Mouse (Mus musculus) CH12.LX (cell line): Measurements from ENCODE around the gene Actb. TPM values are rescaled to one million over a fixed set of nuclear protein-coding genes. Genes with fewer than 3 reads are reported as not detected.
A peak's percentile ranks its signal among the peaks of the same experiment; 100 is the strongest.

ENCODE experiments used
- DNase-seq: peaks from one replicate; pipeline ENCODE4 v3.0.0-alpha.2; 2013; ENCODE audit errors: extremely low read depth
- H3K27ac ChIP-seq: 2 replicates; pipeline ENCODE4 v1.5.1; 2012; ENCODE audit warnings: low read depth, mild to moderate bottlenecking, control low read depth, moderate library complexity; ENCODE audit not compliant: insufficient read depth
- H3K27me3 ChIP-seq: replicated peaks from 2 replicates; pipeline ENCODE3; 2012; ENCODE audit warnings: inconsistent platforms
- H3K36me3 ChIP-seq, 2 experiments: replicated peaks in 1 of 2; 2 replicates each; pipeline versions ENCODE3 to v1.6.1; 2012; ENCODE audit warnings: inconsistent platforms in 1 of 2, low read length in 1 of 2, mild to moderate bottlenecking in 1 of 2, mixed read lengths in 1 of 2, moderate library complexity in 1 of 2; ENCODE audit not compliant: control insufficient read depth in 1 of 2, insufficient read depth in 1 of 2
- H3K4me1 ChIP-seq, 2 experiments: 2 replicates each; pipeline ENCODE4 v1.6.1; 2012; ENCODE audit warnings: inconsistent platforms in 1 of 2, moderate library complexity in 1 of 2; ENCODE audit not compliant: insufficient read depth in 2 of 2, control insufficient read depth in 1 of 2
- H3K4me2 ChIP-seq: 2 replicates; pipeline ENCODE4 v1.6.1; 2012; ENCODE audit warnings: low read depth, mild to moderate bottlenecking, control low read depth; ENCODE audit not compliant: poor library complexity, insufficient read depth, severe bottlenecking
- H3K4me3 ChIP-seq, 3 experiments: fragments of 150-350 bp in 1 of 3; sonication (generic) in 1 of 3; replicated peaks in 1 of 3; 2 replicates each; pipeline versions ENCODE3 to v1.5.1; 2011 to 2012; ENCODE audit warnings: low read depth in 2 of 3, low read length in 2 of 3, mild to moderate bottlenecking in 2 of 3, moderate library complexity in 2 of 3, control low read depth in 1 of 3, improper control_type of control experiment in 1 of 3, inconsistent platforms in 1 of 3, mixed read lengths in 1 of 3; ENCODE audit not compliant: poor library complexity in 1 of 3
- H3K79me2 ChIP-seq: replicated peaks from 2 replicates; pipeline ENCODE4 v1.6.1; 2012; ENCODE audit warnings: mild to moderate bottlenecking, moderate library complexity; ENCODE audit not compliant: control insufficient read depth, poor library complexity, insufficient read depth, severe bottlenecking; ENCODE audit errors: extremely low read depth
- H3K9ac ChIP-seq: 2 replicates; pipeline ENCODE4 v1.6.1; 2012; ENCODE audit warnings: low read depth, mild to moderate bottlenecking, control low read depth, moderate library complexity; ENCODE audit not compliant: insufficient read depth
- H3K9me3 ChIP-seq: replicated peaks from 2 replicates; pipeline ENCODE3; 2012; ENCODE audit warnings: low read length, inconsistent platforms, mixed read lengths
- BHLHE40 ChIP-seq: IDR thresholded peaks from 2 replicates; pipeline ENCODE4 v1.6.1; 2011; ENCODE audit warnings: mild to moderate bottlenecking, low read depth, low read length, improper control_type of control experiment
- CHD2 ChIP-seq: IDR thresholded peaks from 2 replicates; pipeline ENCODE4 v1.6.1; 2011; ENCODE audit warnings: low read length, improper control_type of control experiment
- CTCF ChIP-seq, 2 experiments: IDR thresholded peaks in 1 of 2; conservative IDR thresholded peaks in 1 of 2; 2 replicates each; pipeline ENCODE4 v1.5.1; 2011 to 2012; ENCODE audit warnings: low read depth in 2 of 2, low read length in 2 of 2, improper control_type of control experiment in 1 of 2, inconsistent platforms in 1 of 2, mild to moderate bottlenecking in 1 of 2, moderate library complexity in 1 of 2
- EP300 ChIP-seq: IDR thresholded peaks from 2 replicates; pipeline ENCODE4 v1.6.1; 2011; ENCODE audit warnings: low read length, improper control_type of control experiment
- GABPA ChIP-seq: IDR thresholded peaks from 2 replicates; pipeline ENCODE4 v1.6.1; 2012; ENCODE audit warnings: low read depth, low read length, improper control_type of control experiment, inconsistent platforms; ENCODE audit not compliant: insufficient replicate concordance
- HCFC1 ChIP-seq: IDR thresholded peaks from 2 replicates; pipeline ENCODE4 v1.6.1; 2012; ENCODE audit warnings: low read depth, mild to moderate bottlenecking, inconsistent platforms, low read length, improper control_type of control experiment
- MAFK ChIP-seq: IDR thresholded peaks from 2 replicates; pipeline ENCODE4 v1.6.1; 2011; ENCODE audit warnings: low read length, improper control_type of control experiment; ENCODE audit not compliant: insufficient replicate concordance
- MEF2A ChIP-seq: IDR thresholded peaks from 2 replicates; pipeline ENCODE4 v1.6.1; 2014; ENCODE audit warnings: low read depth, mild to moderate bottlenecking, inconsistent platforms, low read length, improper control_type of control experiment, borderline replicate concordance
- MXI1 ChIP-seq: IDR thresholded peaks from 2 replicates; pipeline ENCODE4 v1.6.1; 2011; ENCODE audit warnings: mild to moderate bottlenecking, low read depth, low read length, improper control_type of control experiment
- MYC ChIP-seq: IDR thresholded peaks from 2 replicates; pipeline ENCODE4 v1.6.1; 2011; ENCODE audit warnings: low read depth, mild to moderate bottlenecking, improper control_type of control experiment, low read length
- PAX5 ChIP-seq: IDR thresholded peaks from 2 replicates; pipeline ENCODE4 v1.6.1; 2012; ENCODE audit warnings: low read length, inconsistent platforms, mixed read lengths
- POLR2A ChIP-seq: IDR thresholded peaks from 2 replicates; pipeline ENCODE4 v1.6.1; 2011; ENCODE audit warnings: low read depth, mild to moderate bottlenecking, improper control_type of control experiment, low read length
- POLR2AphosphoS2 ChIP-seq: IDR thresholded peaks from 2 replicates; pipeline ENCODE4 v1.6.1; 2011; ENCODE audit warnings: low read depth, low read length, improper control_type of control experiment
- RCOR1 ChIP-seq: conservative IDR thresholded peaks from 2 replicates; pipeline ENCODE4 v1.6.1; 2012; ENCODE audit warnings: low read depth, mild to moderate bottlenecking, inconsistent platforms, low read length, improper control_type of control experiment
- SIN3A ChIP-seq: IDR thresholded peaks from 2 replicates; pipeline ENCODE4 v1.6.1; 2012; ENCODE audit warnings: low read length, improper control_type of control experiment, inconsistent platforms
- SMC3 ChIP-seq: IDR thresholded peaks from 2 replicates; pipeline ENCODE4 v1.6.1; 2011; ENCODE audit warnings: low read depth, low read length, improper control_type of control experiment
- TBP ChIP-seq: conservative IDR thresholded peaks from 2 replicates; pipeline ENCODE4 v1.6.1; 2011; ENCODE audit warnings: low read depth, low read length, improper control_type of control experiment
- TCF12 ChIP-seq: IDR thresholded peaks from 2 replicates; pipeline ENCODE4 v1.6.1; 2014; ENCODE audit warnings: low read depth, mild to moderate bottlenecking, inconsistent platforms, low read length, improper control_type of control experiment
- USF2 ChIP-seq: conservative IDR thresholded peaks from 2 replicates; pipeline ENCODE4 v1.6.1; 2011; ENCODE audit warnings: low read depth, low read length, improper control_type of control experiment
- ZC3H11A ChIP-seq: IDR thresholded peaks from 2 replicates; pipeline ENCODE4 v1.6.1; 2012; ENCODE audit warnings: low read depth, mild to moderate bottlenecking, inconsistent platforms, low read length, improper control_type of control experiment
- ZNF384 ChIP-seq: IDR thresholded peaks from 2 replicates; pipeline ENCODE4 v1.6.1; 2012; ENCODE audit warnings: low read depth, low read length, improper control_type of control experiment, inconsistent platforms
- dilution Hi-C: fragments of 300-500 bp; cut with MboI; formaldehyde crosslinking; loops from 2 replicates; pipeline ENCODE4 v1.14.3; 2020; ENCODE audit warnings: low sequenced_read_pairs; ENCODE audit not compliant: extremely low pct_unique_long_range_greater_than_20kb, extremely low pct_ligation_motif_present
- in situ Hi-C: fragments of 300-500 bp; cut with MboI; formaldehyde crosslinking; loops from 3 replicates; pipeline ENCODE4 v1.14.3; 2019; ENCODE audit warnings: low sequenced_read_pairs, low pct_ligation_motif_present, low pct_unique_long_range_greater_than_20kb, mixed read lengths
- polyA plus RNA-seq: library from polyadenylated mRNA; unstranded; fragments of >175 nt; gene quantifications from 2 replicates; pipeline ENCODE4 v1.2.1, GENCODE M21; 2012; ENCODE audit warnings: low read depth; ENCODE audit not compliant: insufficient read length
- total RNA-seq, 2 experiments: library from RNA; depleted of rRNA; stranded (reverse); fragments of 300-350 nt in 1 of 2; fragments of >200 nt in 1 of 2; gene quantifications; 2 replicates each; pipeline ENCODE4 v1.2.3; 2012 to 2014

Actb gene
- total and polyA plus RNA-seq, 3 experiments: 3,882 to 5,048 (median 4,756) TPM

DNA sequence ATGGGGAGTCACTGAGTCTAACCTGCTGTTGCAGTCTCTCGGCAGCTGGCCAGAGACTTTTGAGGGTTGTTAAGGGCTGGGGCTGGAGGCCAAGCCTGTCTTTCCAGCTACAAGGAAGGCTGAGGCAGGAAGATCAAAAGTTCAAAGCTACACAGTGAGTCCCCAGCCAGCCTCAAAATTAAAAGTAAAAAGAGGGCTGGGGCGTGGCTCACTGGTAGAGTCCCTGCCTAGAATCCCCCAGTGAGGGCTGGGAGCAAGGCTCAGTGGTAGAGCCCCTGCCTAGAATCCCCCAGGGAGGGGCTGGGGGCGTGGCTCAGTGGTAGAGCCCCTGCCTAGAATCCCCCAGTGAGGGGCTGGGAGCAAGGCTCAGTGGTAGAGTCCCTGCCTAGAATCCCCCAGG is 17.2 kb upstream of the Actb start:
- Histone ChIP-seq H3K4me3 (no peak overlapping the region), H3K27me3 (no peaks in the 10 kb centered on the region), H3K9ac (no peak overlapping the region), H3K27ac (no peak overlapping the region), H3K9me3 (peaks cover 4% of the 10 kb centered on the region), H3K4me1 (peaks cover 14 to 66% of the 10 kb centered on the region in 2 experiments), H3K4me2 (no peak overlapping the region), H3K79me2 (no peaks in the 10 kb centered on the region), H3K36me3 (no peaks in the 10 kb centered on the region)
- dilution Hi-C loops: no loop called here
- no peak for TF ChIP-seq USF2
- no peak for TF ChIP-seq ZC3H11A
- no peak for TF ChIP-seq TBP
- in situ Hi-C loops: no loop called here
- DNase-seq: peak; percentile 43

DNA sequence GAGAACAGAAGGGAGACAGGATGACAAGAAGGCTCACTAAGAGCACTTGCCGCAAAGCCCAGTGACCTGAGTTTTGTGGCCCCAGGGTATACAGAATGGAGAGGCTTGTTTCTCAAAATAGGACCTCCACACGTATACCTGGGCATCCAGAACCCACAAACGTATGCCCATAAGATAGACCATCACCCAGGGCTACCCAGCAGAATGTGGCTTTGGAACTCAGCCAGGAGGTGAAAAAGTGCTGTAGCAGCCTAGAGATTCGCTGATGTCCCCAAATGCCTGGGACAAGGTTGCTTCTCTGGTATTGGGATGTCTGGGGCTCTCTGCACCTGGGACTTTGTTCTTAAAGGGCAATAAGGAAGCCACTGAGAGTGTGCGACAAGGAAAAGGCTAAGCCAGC is 15.7 kb upstream of the Actb start:
- Histone ChIP-seq H3K36me3 (no peaks in the 10 kb centered on the region), H3K4me3 (no peak overlapping the region), H3K4me1 (peaks cover 14 to 52% of the 10 kb centered on the region in 2 experiments), H3K4me2 (no peak overlapping the region), H3K27ac (no peak overlapping the region), H3K79me2 (no peaks in the 10 kb centered on the region), H3K27me3 (no peaks in the 10 kb centered on the region), H3K9me3 (peaks cover 4% of the 10 kb centered on the region), H3K9ac (no peak overlapping the region)
- no peak for DNase-seq
- dilution Hi-C loops: no loop called here
- TF ChIP-seq TBP (no peak), MXI1 (no peak), RCOR1 (no peak), MAFK (no peak), PAX5 (no peak), MEF2A (no peak), BHLHE40 (no peak), CHD2 (no peak), GABPA (no peak), ZNF384 (no peak), CTCF (conservative IDR thresholded peaks at IDR 0.05 in 1 of 2, IDR thresholded peaks at IDR 0.05 in 1 of 2; ENCODE audit: low read depth in 2 of 2, low read length in 2 of 2) (no peak), TCF12 (no peak), MYC (no peak), HCFC1 (no peak), SIN3A (no peak), POLR2AphosphoS2 (no peak), SMC3 (no peak), POLR2A (no peak), EP300 (no peak)
- in situ Hi-C loops: no loop called here
